In the genomic region with DNA sequence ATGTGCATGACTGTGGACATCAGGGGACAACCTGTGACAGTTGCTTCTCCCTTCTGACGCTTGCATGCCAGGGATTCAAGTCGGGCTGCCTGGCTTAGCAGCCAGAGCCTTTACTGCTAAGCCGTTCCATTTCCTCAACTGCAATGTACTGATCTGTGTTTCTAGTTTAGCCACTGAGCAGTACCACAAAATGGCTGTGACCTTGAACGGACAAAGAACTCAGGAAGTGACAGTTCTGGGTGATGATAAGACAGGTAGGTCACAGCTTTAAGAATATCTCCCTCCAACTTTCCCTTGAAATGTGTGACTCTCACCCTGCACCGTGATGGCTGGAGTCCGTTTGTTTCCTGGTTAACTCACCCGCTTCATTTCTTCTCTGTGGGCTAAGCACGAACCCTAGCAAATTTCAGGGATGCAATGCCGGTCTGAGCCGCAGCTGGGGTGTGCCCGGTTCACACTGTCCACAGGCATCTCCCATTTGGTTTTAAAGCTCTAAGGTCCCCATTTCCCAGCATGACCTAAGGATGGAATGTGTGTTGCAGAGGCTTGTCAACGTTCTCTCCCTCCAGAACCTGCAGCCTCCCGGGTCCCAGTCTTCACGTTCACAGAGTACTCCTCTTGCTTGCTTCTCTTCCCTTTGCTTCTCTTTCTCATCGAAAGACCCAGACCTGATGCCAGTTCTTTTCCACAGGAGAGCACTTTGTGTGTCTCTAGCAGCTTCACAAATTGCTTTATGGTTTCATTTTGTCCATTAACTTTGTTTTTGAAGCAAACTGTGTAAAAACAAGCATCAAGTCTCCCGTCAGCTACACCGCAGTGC, we compare ENCODE assay signal across 8 mouse cellular contexts. TPM values are rescaled to one million over a fixed set of nuclear protein-coding genes. Genes with fewer than 3 reads are reported as not detected.
DNase-seq lines count a peak whose midpoint lies in the region; ATAC-seq and TF ChIP-seq lines count a peak whose summit lies in the region.

No protein-coding gene starts in this region.

- H3K4me3 ChIP-seq in cerebellum, adult 2 months (replicated peaks; ENCODE audit: insufficient read depth, low read depth, low read length): peak overlapping the region; percentile 53
- peak overlapping the region; percentile 22 for H3K4me3 ChIP-seq in hindbrain, embryonic 12.5 days
- peak overlapping the region; percentile 36 for H3K4me3 ChIP-seq in liver, embryonic 16.5 days (ENCODE audit: low read depth, low read length)
- peak overlapping the region; percentile 24 for H3K4me3 ChIP-seq in stomach, postnatal 0 days (ENCODE audit: low read depth, low read length)

- H3K4me2 ChIP-seq in hindbrain, embryonic 12.5 days (replicated peaks): peak overlapping the region; percentile 52
- H3K4me2 ChIP-seq in liver, embryonic 16.5 days (ENCODE audit: low read depth, low read length): peak overlapping the region; percentile 52
- H3K4me2 ChIP-seq in stomach, postnatal 0 days (replicated peaks; ENCODE audit: low read depth): peak overlapping the region; percentile 51

- 0 out of 2 replicates have a peak, but pooled peaks cover 3% of the 10 kb centered on the region for H3K4me1 ChIP-seq in cerebellum, adult 2 months (ENCODE audit: control insufficient read depth, insufficient read depth, low read length)
- peaks cover 7% of the 10 kb centered on the region; the same call in 1 of the 2 replicates for H3K4me1 ChIP-seq in hindbrain, embryonic 12.5 days
- no peaks in the 10 kb centered on the region; the same call in 1 of the 2 replicates for H3K4me1 ChIP-seq in liver, embryonic 16.5 days (ENCODE audit: control insufficient read depth, low read depth, low read length)
- no peaks in the 10 kb centered on the region for H3K4me1 ChIP-seq in stomach, postnatal 0 days (replicated peaks; ENCODE audit: control insufficient read depth, insufficient read depth)

- H3K27ac ChIP-seq in cerebellum, adult 2 months (ENCODE audit: insufficient read depth, low read length): no peak overlapping the region
- no peak overlapping the region; the same call in 1 of the 2 replicates for H3K27ac ChIP-seq in hindbrain, embryonic 12.5 days
- H3K27ac ChIP-seq in liver, embryonic 16.5 days (ENCODE audit: low read length): no peak overlapping the region
- no peak overlapping the region for H3K27ac ChIP-seq in stomach, postnatal 0 days (replicated peaks)

- TF ChIP-seq POLR2A in cerebellum, adult 2 months (IDR thresholded peaks at IDR 0.05; ENCODE audit: borderline replicate concordance, insufficient read depth, low read length): no peak

- no peak for DNase-seq in cerebellum, adult 2 months
- no peak for DNase-seq in cerebellum, adult 11-12 months
- peak; percentile 21 for DNase-seq in right cerebral cortex, postnatal 4 days
- no peak for DNase-seq in right cerebral cortex, postnatal 25 days
- no peak for DNase-seq in stomach, postnatal 0 days (ENCODE audit: low spot score)
- DNase-seq in cerebellum, adult 9-11 months: no peak

- H3K9ac ChIP-seq in hindbrain, embryonic 12.5 days: peak overlapping the region; percentile 43; the same call in 1 of the 2 replicates
- H3K9ac ChIP-seq in liver, embryonic 16.5 days (ENCODE audit: low read depth, low read length): no peak overlapping the region
- H3K9ac ChIP-seq in stomach, postnatal 0 days (ENCODE audit: low read length): peak overlapping the region; percentile 28; the same call in 1 of the 2 replicates

- 26% methylated on average over 17 of the region's 17 CpGs for WGBS in cerebellum, adult 2 months
- 42% methylated on average over 17 of the region's 17 CpGs for WGBS in hindbrain, embryonic 12.5 days
- 18% methylated on average over 17 of the region's 17 CpGs for WGBS in liver, embryonic 16.5 days (ENCODE audit: insufficient replicate concordance)
- WGBS in stomach, postnatal 0 days: 30% methylated on average over 17 of the region's 17 CpGs

- no peak for TF ChIP-seq EP300 in stomach, postnatal 0 days (optimal IDR thresholded peaks at IDR 0.05)

- no peaks in the 10 kb centered on the region for H3K36me3 ChIP-seq in hindbrain, embryonic 12.5 days
- H3K36me3 ChIP-seq in liver, embryonic 16.5 days (ENCODE audit: control insufficient read depth, insufficient read depth): no peaks in the 10 kb centered on the region
- no peaks in the 10 kb centered on the region for H3K36me3 ChIP-seq in stomach, postnatal 0 days (ENCODE audit: control insufficient read depth, insufficient read depth, low read length)

- no peak for TF ChIP-seq CTCF in cerebellum, adult 2 months (IDR thresholded peaks at IDR 0.05; ENCODE audit: borderline replicate concordance, insufficient read depth, low read depth, low read length)
- TF ChIP-seq CTCF in stomach, postnatal 0 days (IDR thresholded peaks at IDR 0.05; ENCODE audit: low read depth): no peak

- H3K27me3 ChIP-seq in cerebellum, adult 2 months (ENCODE audit: control insufficient read depth, insufficient read depth, low read length): no peaks in the 10 kb centered on the region
- H3K27me3 ChIP-seq in hindbrain, embryonic 12.5 days: no peaks in the 10 kb centered on the region
- H3K27me3 ChIP-seq in liver, embryonic 16.5 days (ENCODE audit: control insufficient read depth, insufficient read depth, low read depth, low read length): no peaks in the 10 kb centered on the region; the same call in 1 of the 2 replicates
- H3K27me3 ChIP-seq in stomach, postnatal 0 days (ENCODE audit: control insufficient read depth, insufficient read depth, low read length): no peaks in the 10 kb centered on the region

- peak; percentile 35; the same call in 1 of the 2 replicates for ATAC-seq in hindbrain, embryonic 12.5 days (ENCODE audit: low FRiP score)
- ATAC-seq in liver, embryonic 16.5 days (ENCODE audit: low read depth): no peak
- ATAC-seq in stomach, postnatal 0 days (ENCODE audit: low FRiP score, low TSS enrichment): no peak

- H3K9me3 ChIP-seq in hindbrain, embryonic 12.5 days (replicated peaks): no peaks in the 10 kb centered on the region
- no peaks in the 10 kb centered on the region for H3K9me3 ChIP-seq in liver, embryonic 16.5 days (replicated peaks; ENCODE audit: control insufficient read depth, low read length)
- no peaks in the 10 kb centered on the region for H3K9me3 ChIP-seq in stomach, postnatal 0 days (ENCODE audit: control insufficient read depth, low read length)

RNA-seq across cellular contexts. Expression of a gene that starts 46.2 kb away (rescaled TPM):
- 17.4 and 17.8 TPM in 2 replicates for polyA plus RNA-seq in cerebellum, adult 2 months (2012; rRNA removed)
- 18.7 and 20.3 TPM in 2 replicates for polyA plus RNA-seq in hindbrain, embryonic 12.5 days (2016; fragmentation: Nextera tagmentation; extraction: Ambion mirVana)
- polyA plus RNA-seq in liver, embryonic 16.5 days (2015; fragmentation: Nextera tagmentation; extraction: Ambion mirVana): 7.5 and 7.8 TPM in 2 replicates
- 17.9 and 20.2 TPM in 2 replicates for polyA plus RNA-seq in stomach, postnatal 0 days (2015; fragmentation: Nextera tagmentation; extraction: Ambion mirVana)

RNA-seq across cellular contexts. Expression of a gene that starts 51.5 kb away (rescaled TPM):
- polyA plus RNA-seq in cerebellum, adult 2 months (2012; rRNA removed): 0.11 TPM in 1 of 2 replicates, not detected in the other
- not detected in 2 replicates for polyA plus RNA-seq in hindbrain, embryonic 12.5 days (2016; fragmentation: Nextera tagmentation; extraction: Ambion mirVana)
- polyA plus RNA-seq in liver, embryonic 16.5 days (2015; fragmentation: Nextera tagmentation; extraction: Ambion mirVana): 0.28 and 0.35 TPM in 2 replicates
- polyA plus RNA-seq in stomach, postnatal 0 days (2015; fragmentation: Nextera tagmentation; extraction: Ambion mirVana): not detected in 2 replicates
